Mouse (Mus musculus): ENCODE measurements around the gene Nek3. TPM values are rescaled to one million over a fixed set of nuclear protein-coding genes. Genes with fewer than 3 reads are reported as not detected.
A peak's percentile ranks its signal among the peaks of the same experiment; 100 is the strongest.

Nek3 gene
- total RNA-seq, 2 experiments from 2014 or later, result 2.5 to 2.7 TPM

GRCm38 (mm10) chr8:22134750-22135135, 31.5 kb downstream of the Nek3 start:
- DNase-seq (ENCODE audit: low spot score in 2 of 2), result no peak
- Histone ChIP-seq H3K27ac (no peak overlapping the region), H3K4me3 (no peak overlapping the region)
- no peak for TF ChIP-seq CTCF (conservative IDR thresholded peaks at IDR 0.05)

GRCm38 (mm10) chr8:22134078-22134749, 32.0 kb downstream of the Nek3 start:
- H3K27ac ChIP-seq, result no peak overlapping the region
- DNase-seq (ENCODE audit: low spot score in 2 of 2), result no peak
- H3K4me3 ChIP-seq, result no peak overlapping the region
- TF ChIP-seq CTCF (conservative IDR thresholded peaks at IDR 0.05), result no peak

- H3K4me3 ChIP-seq, result no peak overlapping the region
- DNase-seq (ENCODE audit: low spot score in 2 of 2), result no peak
- no peak overlapping the region for H3K27ac ChIP-seq
- TF ChIP-seq CTCF (conservative IDR thresholded peaks at IDR 0.05), result no peak
Observed at GRCm38 (mm10) chr8:22132062-22132461, 34.2 kb downstream of the Nek3 start.

GRCm38 (mm10) chr8:22124220-22125152, 41.7 kb downstream of the Nek3 start, which contains the start of gene Nek5:
Nek5 (minus strand) TSS chr8:22125053.
- Histone ChIP-seq H3K4me3 (peak within 1 kb of the TSS; percentile 46), H3K27ac (no peak within 1 kb of the TSS)
- peak in 1 of 2 experiments; percentile 8 for DNase-seq (ENCODE audit: low spot score in 2 of 2)
- peak; percentile 71 for TF ChIP-seq CTCF (conservative IDR thresholded peaks at IDR 0.05)

GRCm38 (mm10) chr8:22107020-22107419, 59.2 kb downstream of the Nek3 start:
- Histone ChIP-seq H3K4me3 (no peak overlapping the region), H3K27ac (no peak overlapping the region)
- no peak for DNase-seq (ENCODE audit: low spot score in 2 of 2)
- TF ChIP-seq CTCF (conservative IDR thresholded peaks at IDR 0.05), result no peak

GRCm38 (mm10) chr8:22091568-22091967, 74.7 kb downstream of the Nek3 start:
- no peak for DNase-seq (ENCODE audit: low spot score in 2 of 2)
- Histone ChIP-seq H3K4me3 (no peak overlapping the region), H3K27ac (no peak overlapping the region)
- TF ChIP-seq CTCF (conservative IDR thresholded peaks at IDR 0.05), result peak; percentile 26

GRCm38 (mm10) chr8:22089226-22089625, 77.0 kb downstream of the Nek3 start:
- no peak for DNase-seq (ENCODE audit: low spot score in 2 of 2)
- no peak overlapping the region for H3K4me3 ChIP-seq
- TF ChIP-seq CTCF (conservative IDR thresholded peaks at IDR 0.05), result no peak
- H3K27ac ChIP-seq, result no peak overlapping the region

GRCm38 (mm10) chr8:22079313-22080007, 86.8 kb downstream of the Nek3 start:
- no peak for DNase-seq (ENCODE audit: low spot score in 2 of 2)
- Histone ChIP-seq H3K4me3 (no peak overlapping the region), H3K27ac (no peak overlapping the region)
- no peak for TF ChIP-seq CTCF (conservative IDR thresholded peaks at IDR 0.05)

Other genes starting within 250 kb of the Nek3 start
- gene Defb15, start 233.7 kb downstream of the Nek3 start, total RNA-seq (2021), result not detected
- gene Defb35, start 228.1 kb downstream of the Nek3 start, total RNA-seq (2021), result not detected
- not detected for gene Defb13, start 219.7 kb downstream of the Nek3 start, total RNA-seq (2021)
- not detected for gene Fam90a1a, start 207.7 kb downstream of the Nek3 start, total RNA-seq (2021)
- not detected for gene Ccdc70, start 196.7 kb downstream of the Nek3 start, total RNA-seq (2021)
- gene Atp7b, start 106.1 kb downstream of the Nek3 start, total RNA-seq (2021), result 1 to 10 TPM; 2.3 to 2.4 TPM
- gene Alg11, start 105.7 kb downstream of the Nek3 start, total RNA-seq (2021), result 10 to 100 TPM; 34.7 to 42.0 TPM
- under 1 TPM in 1 of 2 experiments, not detected in 1; 0.61 TPM for gene Nek5, start 41.4 kb downstream of the Nek3 start, total RNA-seq (2021)
- 1 to 10 TPM in 1 of 2 experiments, under 1 TPM in 1; 0.61 to 1.0 TPM for gene Ckap2, start 19.4 kb upstream of the Nek3 start, total RNA-seq (2021)
- 10 to 100 TPM; 25.2 to 26.0 TPM for gene Vps36, start 26.4 kb upstream of the Nek3 start, total RNA-seq (2021)
- 1 to 10 TPM; 3.0 to 3.4 TPM for gene Thsd1, start 60.9 kb upstream of the Nek3 start, total RNA-seq (2021)
- gene Tpte, start 117.0 kb upstream of the Nek3 start, total RNA-seq (2021), result not detected
- gene Slc25a15, start 232.2 kb upstream of the Nek3 start, total RNA-seq (2021), result 10 to 100 TPM in 1 of 2 experiments, 1 to 10 TPM in 1; 9.7 to 12.3 TPM
- 10 to 100 TPM; 23.5 to 23.6 TPM for gene Mrps31, start 244.9 kb upstream of the Nek3 start, total RNA-seq (2021)